Mouse (Mus musculus): Measurements from ENCODE around the gene Aqr.
"Not testable (repeated sequence)": the region's sequence is repeated elsewhere in the genome, so short reads cannot be mapped to it uniquely, and the experiment has no call there.

Aqr gene

GRCm38 (mm10) chr2:114186924-114187323 is at the start of gene Aqr:
TSS of gene Aqr (minus strand) at chr2:114187024.
- DNase-seq (ENCODE audit: low spot score in 2 of 2), result not testable (repeated sequence)

- DNase-seq (ENCODE audit: low spot score in 2 of 2), result no peak
Observed at GRCm38 (mm10) chr2:114236566-114236965, 49.7 kb upstream of the Aqr start.

- no peak for DNase-seq (ENCODE audit: low spot score in 2 of 2)
Observed at GRCm38 (mm10) chr2:114235584-114235983, 48.8 kb upstream of the Aqr start.

- DNase-seq (ENCODE audit: low spot score in 2 of 2), result no peak
Observed at GRCm38 (mm10) chr2:114231248-114231647, 44.4 kb upstream of the Aqr start.

GRCm38 (mm10) chr2:114228672-114229071 is 41.8 kb upstream of the Aqr start:
- no peak for DNase-seq (ENCODE audit: low spot score in 2 of 2)

GRCm38 (mm10) chr2:114205036-114205435 is 18.2 kb upstream of the Aqr start:
- no peak for DNase-seq (ENCODE audit: low spot score in 2 of 2)

GRCm38 (mm10) chr2:114201574-114201973 is 14.8 kb upstream of the Aqr start:
- no peak for DNase-seq (ENCODE audit: low spot score in 2 of 2)

- peak; percentile 66 to 76 for DNase-seq (ENCODE audit: low spot score in 2 of 2)
Observed at GRCm38 (mm10) chr2:114200932-114201559, 14.2 kb upstream of the Aqr start, which contains the start of gene Zfp770. TSS of gene Zfp770 (minus strand) at chr2:114201469.

- no peak for DNase-seq (ENCODE audit: low spot score in 2 of 2)
Observed at GRCm38 (mm10) chr2:114196421-114196820, 9.6 kb upstream of the Aqr start.

- no peak for DNase-seq (ENCODE audit: low spot score in 2 of 2)
Observed at GRCm38 (mm10) chr2:114177802-114178733, 8.8 kb downstream of the Aqr start.

- peak; percentile 75 to 76 for DNase-seq (ENCODE audit: low spot score in 2 of 2)
Observed at GRCm38 (mm10) chr2:114174651-114175484, 12.0 kb downstream of the Aqr start.

GRCm38 (mm10) chr2:114173248-114173647 is 13.6 kb downstream of the Aqr start:
- no peak for DNase-seq (ENCODE audit: low spot score in 2 of 2)

GRCm38 (mm10) chr2:114167837-114168236 is 19.0 kb downstream of the Aqr start:
- DNase-seq (ENCODE audit: low spot score in 2 of 2), result no peak

GRCm38 (mm10) chr2:114161978-114162377 is 24.8 kb downstream of the Aqr start:
- no peak for DNase-seq (ENCODE audit: low spot score in 2 of 2)

- no peak for DNase-seq (ENCODE audit: low spot score in 2 of 2)
Observed at GRCm38 (mm10) chr2:114157345-114157744, 29.5 kb downstream of the Aqr start.

GRCm38 (mm10) chr2:114156639-114157038 is 30.2 kb downstream of the Aqr start:
- DNase-seq (ENCODE audit: low spot score in 2 of 2), result no peak

- no peak for DNase-seq (ENCODE audit: low spot score in 2 of 2)
Observed at GRCm38 (mm10) chr2:114153247-114153646, 33.6 kb downstream of the Aqr start.

GRCm38 (mm10) chr2:114146864-114147458 is 39.9 kb downstream of the Aqr start:
- DNase-seq (ENCODE audit: low spot score in 2 of 2), result no peak

- DNase-seq (ENCODE audit: low spot score in 2 of 2), result peak in 1 of 2 experiments; percentile 18
Observed at GRCm38 (mm10) chr2:114145315-114145801, 41.5 kb downstream of the Aqr start.

- no peak for DNase-seq (ENCODE audit: low spot score in 2 of 2)
Observed at GRCm38 (mm10) chr2:114144915-114145314, 41.9 kb downstream of the Aqr start.

GRCm38 (mm10) chr2:114143842-114144241 is 43.0 kb downstream of the Aqr start:
- no peak for DNase-seq (ENCODE audit: low spot score in 2 of 2)
